8 mouse cellular contexts compared by ENCODE assay signal in genomic region chr12:112746808-112747605, GRCm38 (mm10). TPM values are rescaled to one million over a fixed set of nuclear protein-coding genes. Genes with fewer than 3 reads are reported as not detected.
A peak's percentile ranks its signal among the peaks of the same experiment; 100 is the strongest.
DNase-seq lines count a peak whose midpoint lies in the region; ATAC-seq and TF ChIP-seq lines count a peak whose summit lies in the region.

No protein-coding gene starts in this region.

- H3K4me2 ChIP-seq in liver, embryonic 11.5 days: no peak overlapping the region
- no peak overlapping the region for H3K4me2 ChIP-seq in forebrain, embryonic 11.5 days (ENCODE audit: low read depth, low read length, severe bottlenecking)
- peak overlapping the region; percentile 23; the same call in 1 of the 2 replicates for H3K4me2 ChIP-seq in hindbrain, embryonic 15.5 days
- no peak overlapping the region for H3K4me2 ChIP-seq in lung, embryonic 15.5 days

- no peak overlapping the region for H3K9ac ChIP-seq in liver, adult 2 months (ENCODE audit: low read depth, low read length)
- H3K9ac ChIP-seq in liver, embryonic 11.5 days (ENCODE audit: low read depth, low read length): no peak overlapping the region
- 0 out of 2 replicates have a peak overlapping the region, but pooled peaks have one; percentile 2 for H3K9ac ChIP-seq in forebrain, embryonic 11.5 days (ENCODE audit: low read length)
- peak overlapping the region; percentile 29; the same call in 1 of the 2 replicates for H3K9ac ChIP-seq in hindbrain, embryonic 15.5 days
- H3K9ac ChIP-seq in lung, embryonic 15.5 days: peak overlapping the region; percentile 4; the same call in 1 of the 2 replicates

- H3K9me3 ChIP-seq in liver, embryonic 11.5 days (ENCODE audit: control insufficient read depth, low read length): no peaks in the 10 kb centered on the region
- no peaks in the 10 kb centered on the region for H3K9me3 ChIP-seq in forebrain, embryonic 11.5 days (ENCODE audit: control insufficient read depth, low read length)
- H3K9me3 ChIP-seq in hindbrain, embryonic 15.5 days: no peaks in the 10 kb centered on the region
- H3K9me3 ChIP-seq in lung, embryonic 15.5 days: no peaks in the 10 kb centered on the region

- no peaks in the 10 kb centered on the region for H3K4me1 ChIP-seq in liver, adult 2 months (ENCODE audit: control insufficient read depth, insufficient read depth, low read length)
- H3K4me1 ChIP-seq in liver, embryonic 11.5 days (replicated peaks; ENCODE audit: control insufficient read depth, insufficient read depth, low read length): 0 out of 2 replicates have a peak, but pooled peaks cover 2% of the 10 kb centered on the region
- peaks cover 2% of the 10 kb centered on the region; the same call in 1 of the 2 replicates for H3K4me1 ChIP-seq in forebrain, embryonic 11.5 days (replicated peaks; ENCODE audit: control insufficient read depth, insufficient read depth, low read length)
- H3K4me1 ChIP-seq in hindbrain, embryonic 15.5 days (replicated peaks): peaks cover 24% of the 10 kb centered on the region
- peaks cover 18% of the 10 kb centered on the region; the same call in 1 of the 2 replicates for H3K4me1 ChIP-seq in lung, embryonic 15.5 days

- peak; percentile 45 for DNase-seq in liver, adult 2 months (ENCODE audit: extremely low read depth, low read depth, low spot score)
- no peak for DNase-seq in liver, embryonic 11.5 days (ENCODE audit: low spot score)
- peak; percentile 3 for DNase-seq in adrenal gland, postnatal 25 days
- no peak for DNase-seq in forebrain, embryonic 11.5 days (ENCODE audit: low spot score)
- DNase-seq in retina, embryonic 14.5 days (ENCODE audit: low spot score): peak; percentile 86
- no peak for DNase-seq in ovary, postnatal 10 days (ENCODE audit: low spot score)

- ATAC-seq in liver, embryonic 11.5 days (replicated peaks; ENCODE audit: low FRiP score): no peak
- ATAC-seq in forebrain, embryonic 11.5 days (replicated peaks; ENCODE audit: low FRiP score): peak; percentile 47
- peak; percentile 46 for ATAC-seq in hindbrain, embryonic 15.5 days (ENCODE audit: low FRiP score, low read depth)
- ATAC-seq in lung, embryonic 15.5 days (ENCODE audit: borderline replicate concordance, extremely low read depth, low FRiP score, low TSS enrichment): peak; percentile 16; the same call in 1 of the 2 replicates

- no peaks in the 10 kb centered on the region for H3K27me3 ChIP-seq in liver, adult 2 months (ENCODE audit: control insufficient read depth, insufficient read depth, low read length)
- H3K27me3 ChIP-seq in liver, embryonic 11.5 days (replicated peaks; ENCODE audit: control insufficient read depth, insufficient read depth, low read length): no peaks in the 10 kb centered on the region
- no peaks in the 10 kb centered on the region for H3K27me3 ChIP-seq in forebrain, embryonic 11.5 days (ENCODE audit: control insufficient read depth, insufficient read depth, low read length)
- H3K27me3 ChIP-seq in hindbrain, embryonic 15.5 days: no peaks in the 10 kb centered on the region
- H3K27me3 ChIP-seq in lung, embryonic 15.5 days: no peaks in the 10 kb centered on the region

- no peaks in the 10 kb centered on the region for H3K79me2 ChIP-seq in liver, adult 2 months (ENCODE audit: control insufficient read depth, insufficient read depth, low read length)

- H3K36me3 ChIP-seq in liver, adult 2 months (ENCODE audit: control insufficient read depth, insufficient read depth, low read length): no peaks in the 10 kb centered on the region
- no peaks in the 10 kb centered on the region for H3K36me3 ChIP-seq in liver, embryonic 11.5 days (ENCODE audit: control insufficient read depth, insufficient read depth, low read length)
- no peaks in the 10 kb centered on the region for H3K36me3 ChIP-seq in forebrain, embryonic 11.5 days (ENCODE audit: control insufficient read depth, insufficient read depth, low read length)
- H3K36me3 ChIP-seq in hindbrain, embryonic 15.5 days: peaks cover 21% of the 10 kb centered on the region
- H3K36me3 ChIP-seq in lung, embryonic 15.5 days: peaks cover 8% of the 10 kb centered on the region; the same call in 1 of the 2 replicates

- TF ChIP-seq CTCF in liver, adult 2 months (IDR thresholded peaks at IDR 0.05; ENCODE audit: low read depth, low read length): peak; percentile 23; the same call in 1 of the 2 replicates

- TF ChIP-seq POLR2A in liver, adult 2 months (IDR thresholded peaks at IDR 0.05; ENCODE audit: extremely low read depth, insufficient read depth, low read length): no peak

- no peak overlapping the region for H3K27ac ChIP-seq in liver, adult 2 months (replicated peaks; ENCODE audit: insufficient read depth, low read depth, low read length)
- H3K27ac ChIP-seq in liver, embryonic 11.5 days (ENCODE audit: low read depth, low read length): no peak overlapping the region
- H3K27ac ChIP-seq in forebrain, embryonic 11.5 days (ENCODE audit: low read depth, low read length): peak overlapping the region; percentile 42
- peak overlapping the region; percentile 88 for H3K27ac ChIP-seq in hindbrain, embryonic 15.5 days (replicated peaks)
- H3K27ac ChIP-seq in lung, embryonic 15.5 days: 0 out of 2 replicates have a peak overlapping the region, but pooled peaks have one; percentile 3

- no peak overlapping the region for H3K4me3 ChIP-seq in liver, adult 2 months (ENCODE audit: insufficient read depth, low read depth, low read length)
- no peak overlapping the region for H3K4me3 ChIP-seq in liver, embryonic 11.5 days (ENCODE audit: low read depth, low read length)
- no peak overlapping the region for H3K4me3 ChIP-seq in forebrain, embryonic 11.5 days (ENCODE audit: low read depth, low read length)
- H3K4me3 ChIP-seq in hindbrain, embryonic 15.5 days: no peak overlapping the region
- H3K4me3 ChIP-seq in lung, embryonic 15.5 days: no peak overlapping the region

- 48% methylated on average over 10 of the region's 10 CpGs for WGBS in liver, adult 2 months
- WGBS in liver, embryonic 11.5 days: 32% methylated on average over 10 of the region's 10 CpGs
- WGBS in forebrain, embryonic 11.5 days: 22% methylated on average over 10 of the region's 10 CpGs
- 22% methylated on average over 10 of the region's 10 CpGs for WGBS in hindbrain, embryonic 15.5 days
- WGBS in lung, embryonic 15.5 days: 24% methylated on average over 10 of the region's 10 CpGs

RNA-seq across cellular contexts. Expression of gene Pld4, which starts 13.4 kb away (rescaled TPM):
- 8.5 and 9.5 TPM in 2 replicates for total RNA-seq in liver, adult 2 months (2014; rRNA removed)
- polyA plus RNA-seq in liver, adult 2 months (2012; rRNA removed): 10.0 and 20.5 TPM in 2 replicates
- polyA plus RNA-seq in liver, embryonic 11.5 days (2014; fragmentation: Nextera tagmentation; extraction: Ambion mirVana): 6.3 and 7.4 TPM in 2 replicates
- total RNA-seq in adrenal gland, postnatal 25 days (2021): 6.4 and 6.8 TPM in 2 replicates
- polyA plus RNA-seq in forebrain, embryonic 11.5 days (2014; fragmentation: Nextera tagmentation; extraction: Ambion mirVana): 3.7 and 4.1 TPM in 2 replicates
- polyA plus RNA-seq in hindbrain, embryonic 15.5 days (2015; fragmentation: Nextera tagmentation; extraction: Ambion mirVana): 6.3 and 9.2 TPM in 2 replicates
- 12.7 and 17.9 TPM in 2 replicates for polyA plus RNA-seq in lung, embryonic 15.5 days (2015; fragmentation: Nextera tagmentation; extraction: Ambion mirVana)

RNA-seq across cellular contexts. Expression of gene Cep170b, which starts 26.8 kb away (rescaled TPM):
- 7.9 and 9.5 TPM in 2 replicates for total RNA-seq in liver, adult 2 months (2014; rRNA removed)
- polyA plus RNA-seq in liver, adult 2 months (2012; rRNA removed): 26.2 and 29.7 TPM in 2 replicates
- 7.9 and 8.0 TPM in 2 replicates for polyA plus RNA-seq in liver, embryonic 11.5 days (2014; fragmentation: Nextera tagmentation; extraction: Ambion mirVana)
- total RNA-seq in adrenal gland, postnatal 25 days (2021): 42.4 and 58.1 TPM in 2 replicates
- 12.6 and 15.2 TPM in 2 replicates for polyA plus RNA-seq in forebrain, embryonic 11.5 days (2014; fragmentation: Nextera tagmentation; extraction: Ambion mirVana)
- 45.7 and 48.8 TPM in 2 replicates for polyA plus RNA-seq in hindbrain, embryonic 15.5 days (2015; fragmentation: Nextera tagmentation; extraction: Ambion mirVana)
- polyA plus RNA-seq in lung, embryonic 15.5 days (2015; fragmentation: Nextera tagmentation; extraction: Ambion mirVana): 18.6 and 20.8 TPM in 2 replicates

RNA-seq across cellular contexts. Expression of gene Ahnak2, which starts 55.5 kb away (rescaled TPM):
- total RNA-seq in liver, adult 2 months (2014; rRNA removed): 0.18 and 0.54 TPM in 2 replicates
- polyA plus RNA-seq in liver, adult 2 months (2012; rRNA removed): 0.13 and 0.16 TPM in 2 replicates
- polyA plus RNA-seq in liver, embryonic 11.5 days (2014; fragmentation: Nextera tagmentation; extraction: Ambion mirVana): 0.23 and 0.34 TPM in 2 replicates
- total RNA-seq in adrenal gland, postnatal 25 days (2021): 5.1 and 5.7 TPM in 2 replicates
- 0.08 and 0.16 TPM in 2 replicates for polyA plus RNA-seq in forebrain, embryonic 11.5 days (2014; fragmentation: Nextera tagmentation; extraction: Ambion mirVana)
- polyA plus RNA-seq in hindbrain, embryonic 15.5 days (2015; fragmentation: Nextera tagmentation; extraction: Ambion mirVana): 1.8 and 3.3 TPM in 2 replicates
- 0.72 and 0.98 TPM in 2 replicates for polyA plus RNA-seq in lung, embryonic 15.5 days (2015; fragmentation: Nextera tagmentation; extraction: Ambion mirVana)

Comparison
In these comparisons a context has a peak if more than half of its experiments do, and no peak if none do; other contexts are left out.
1. DNase-seq: peak in liver, adult 2 months (single experiment), adrenal gland, postnatal 25 days (single experiment) and retina, embryonic 14.5 days (single experiment); none in liver, embryonic 11.5 days (single experiment), forebrain, embryonic 11.5 days (single experiment) and ovary, postnatal 10 days (single experiment).
2. H3K27ac ChIP-seq: peak in forebrain, embryonic 11.5 days (single experiment), hindbrain, embryonic 15.5 days (single experiment) and lung, embryonic 15.5 days (single experiment); none in liver, adult 2 months (single experiment) and liver, embryonic 11.5 days (single experiment).
3. H3K9ac ChIP-seq: peak in forebrain, embryonic 11.5 days (single experiment), hindbrain, embryonic 15.5 days (single experiment) and lung, embryonic 15.5 days (single experiment); none in liver, adult 2 months (single experiment) and liver, embryonic 11.5 days (single experiment).